Comparison of ENCODE assay signal across 8 mouse cellular contexts in genomic region chr2:167932727-167933231, GRCm38 (mm10). TPM values are rescaled to one million over a fixed set of nuclear protein-coding genes. Genes with fewer than 3 reads are reported as not detected.
DNase-seq lines count a peak whose midpoint lies in the region; ATAC-seq and TF ChIP-seq lines count a peak whose summit lies in the region.

No protein-coding gene starts in this region.

- TF ChIP-seq POLR2A in embryonic fibroblast, embryonic 13.5 days (IDR thresholded peaks at IDR 0.05; ENCODE audit: low read depth, low read length) = no peak

- H3K4me1 ChIP-seq in heart, embryonic 10.5 days = peaks cover 52% of the 10 kb centered on the region
- H3K4me1 ChIP-seq in E14TG2a.4 (replicated peaks; ENCODE audit: low read depth, low read length) = peaks cover 41% of the 10 kb centered on the region
- H3K4me1 ChIP-seq in embryonic fibroblast, embryonic 13.5 days (ENCODE audit: control insufficient read depth, insufficient read depth, low read length) = peaks cover 13% of the 10 kb centered on the region
- H3K4me1 ChIP-seq in limb, embryonic 15.5 days = peaks cover 21% of the 10 kb centered on the region
- H3K4me1 ChIP-seq in neural tube, embryonic 13.5 days (replicated peaks) = peaks cover 48% of the 10 kb centered on the region

- H3K9me3 ChIP-seq in heart, embryonic 10.5 days = no peaks in the 10 kb centered on the region
- peaks cover 39% of the 10 kb centered on the region for H3K9me3 ChIP-seq in E14TG2a.4 (ENCODE audit: low read length)
- H3K9me3 ChIP-seq in limb, embryonic 15.5 days = no peaks in the 10 kb centered on the region
- H3K9me3 ChIP-seq in neural tube, embryonic 13.5 days = no peaks in the 10 kb centered on the region

- no peak for TF ChIP-seq CTCF in E14TG2a.4 (conservative IDR thresholded peaks at IDR 0.05; ENCODE audit: low read length)
- TF ChIP-seq CTCF in embryonic fibroblast, embryonic 13.5 days (IDR thresholded peaks at IDR 0.05; ENCODE audit: borderline replicate concordance, insufficient read depth, low read length) = no peak

- H3K4me3 ChIP-seq in heart, embryonic 10.5 days = peak overlapping the region; percentile 97
- H3K4me3 ChIP-seq in E14TG2a.4 (replicated peaks; ENCODE audit: low read length) = peak overlapping the region; percentile 92
- H3K4me3 ChIP-seq in embryonic fibroblast, embryonic 13.5 days (ENCODE audit: insufficient read depth, low read length) = peak overlapping the region; percentile 83
- peak overlapping the region; percentile 93 for H3K4me3 ChIP-seq in limb, embryonic 15.5 days
- peak overlapping the region; percentile 81 for H3K4me3 ChIP-seq in neural tube, embryonic 13.5 days

- WGBS in heart, embryonic 10.5 days = 1% methylated on average over 18 of the region's 18 CpGs
- 1% methylated on average over 18 of the region's 18 CpGs for WGBS in limb, embryonic 15.5 days
- WGBS in neural tube, embryonic 13.5 days = under 1% methylated on average over 18 of the region's 18 CpGs

- peak overlapping the region; percentile 73 for H3K4me2 ChIP-seq in limb, embryonic 15.5 days
- H3K4me2 ChIP-seq in neural tube, embryonic 13.5 days = peak overlapping the region; percentile 77

- peak overlapping the region; percentile 96 for H3K27ac ChIP-seq in heart, embryonic 10.5 days
- H3K27ac ChIP-seq in embryonic fibroblast, embryonic 13.5 days (ENCODE audit: insufficient read depth, low read length) = no peak overlapping the region
- peak overlapping the region; percentile 65; the same call in 1 of the 2 replicates for H3K27ac ChIP-seq in limb, embryonic 15.5 days
- peak overlapping the region; percentile 75 for H3K27ac ChIP-seq in neural tube, embryonic 13.5 days (replicated peaks)

- peak overlapping the region; percentile 77 for H3K9ac ChIP-seq in limb, embryonic 15.5 days
- H3K9ac ChIP-seq in neural tube, embryonic 13.5 days = peak overlapping the region; percentile 95

- 0 out of 2 replicates have a peak, but pooled peaks have one; percentile 21 for ATAC-seq in limb, embryonic 15.5 days (ENCODE audit: insufficient number of reproducible peaks, low FRiP score, low TSS enrichment, low read depth)
- peak; percentile 57 for ATAC-seq in neural tube, embryonic 13.5 days (ENCODE audit: low read depth)

- no peaks in the 10 kb centered on the region for H3K27me3 ChIP-seq in heart, embryonic 10.5 days (ENCODE audit: insufficient read depth, poor library complexity, severe bottlenecking)
- H3K27me3 ChIP-seq in E14TG2a.4 (ENCODE audit: insufficient read depth, low read length) = no peaks in the 10 kb centered on the region
- no peaks in the 10 kb centered on the region for H3K27me3 ChIP-seq in limb, embryonic 15.5 days
- H3K27me3 ChIP-seq in neural tube, embryonic 13.5 days = no peaks in the 10 kb centered on the region

- H3K36me3 ChIP-seq in heart, embryonic 10.5 days = no peaks in the 10 kb centered on the region
- no peaks in the 10 kb centered on the region for H3K36me3 ChIP-seq in E14TG2a.4 (ENCODE audit: insufficient read depth, low read length)
- H3K36me3 ChIP-seq in limb, embryonic 15.5 days = no peaks in the 10 kb centered on the region
- H3K36me3 ChIP-seq in neural tube, embryonic 13.5 days = no peaks in the 10 kb centered on the region

- no peak for DNase-seq in heart, embryonic 10.5 days (ENCODE audit: low spot score)
- no peak for DNase-seq in heart, adult 8-10 months (ENCODE audit: low spot score)
- DNase-seq in left cerebral cortex, adult 11 months (ENCODE audit: low spot score) = no peak
- no peak for DNase-seq in adrenal gland, postnatal 25 days

RNA-seq across cellular contexts. Expression of gene Ptpn1, which starts 0.9 kb away (rescaled TPM):
- 45.3 and 58.3 TPM in 2 replicates for polyA plus RNA-seq in heart, embryonic 10.5 days (2016; fragmentation: Nextera tagmentation; extraction: Ambion mirVana)
- total RNA-seq in heart, adult 8-10 months (2022) = 10 to 100 TPM; 14.7 to 17.6 (median 16.4) TPM
- polyA plus RNA-seq in embryonic fibroblast, embryonic 13.5 days (2011; ENCODE audit: insufficient read length, low read depth, missing spikeins) = 50.7 and 59.4 TPM in 2 replicates
- polyA plus RNA-seq in limb, embryonic 15.5 days (2015; fragmentation: Nextera tagmentation; extraction: Ambion mirVana) = 50.2 and 55.6 TPM in 2 replicates
- 110 and 113 TPM in 2 replicates for polyA plus RNA-seq in neural tube, embryonic 13.5 days (2015; fragmentation: Nextera tagmentation; extraction: Ambion mirVana)
- total RNA-seq in adrenal gland, postnatal 25 days (2021) = 37.0 and 53.1 TPM in 2 replicates
